Mouse (Mus musculus): ENCODE results near the gene Gm4922. TPM values are rescaled to one million over a fixed set of nuclear protein-coding genes. Genes with fewer than 3 reads are reported as not detected.
A peak's percentile ranks its signal among the peaks of the same experiment; 100 is the strongest.

The Gm4922 gene
- total RNA-seq (2021), result not detected

GRCm38 (mm10) chr10:18786693-18787092 is at the start of gene Gm4922:
Gene Gm4922, minus strand, starts transcription at chr10:18786793.
- DNase-seq, result no peak

GRCm38 (mm10) chr10:18835684-18836479 is 49.3 kb upstream of the Gm4922 start:
- peak; percentile 46 for DNase-seq

GRCm38 (mm10) chr10:18834389-18834788 is 47.8 kb upstream of the Gm4922 start:
- no peak for DNase-seq

GRCm38 (mm10) chr10:18831823-18832222 is 45.2 kb upstream of the Gm4922 start:
- DNase-seq, result no peak

GRCm38 (mm10) chr10:18830359-18830758 is 43.8 kb upstream of the Gm4922 start:
- DNase-seq, result no peak

- no peak for DNase-seq
Measured at GRCm38 (mm10) chr10:18827936-18828335, 41.3 kb upstream of the Gm4922 start.

GRCm38 (mm10) chr10:18826107-18826506 is 39.5 kb upstream of the Gm4922 start:
- DNase-seq, result no peak

- DNase-seq, result no peak
Measured at GRCm38 (mm10) chr10:18825143-18825542, 38.5 kb upstream of the Gm4922 start.

GRCm38 (mm10) chr10:18816560-18816959 is 30.0 kb upstream of the Gm4922 start:
- peak; percentile 75 for DNase-seq

GRCm38 (mm10) chr10:18811751-18812150 is 25.2 kb upstream of the Gm4922 start:
- DNase-seq, result no peak

GRCm38 (mm10) chr10:18790063-18790462 is 3.5 kb upstream of the Gm4922 start:
- DNase-seq, result no peak

GRCm38 (mm10) chr10:18788601-18789000 is 2.0 kb upstream of the Gm4922 start:
- no peak for DNase-seq

GRCm38 (mm10) chr10:18777546-18777945 is 9.0 kb downstream of the Gm4922 start:
- no peak for DNase-seq

GRCm38 (mm10) chr10:18772537-18773179 is 13.9 kb downstream of the Gm4922 start:
- peak; percentile 32 for DNase-seq

GRCm38 (mm10) chr10:18769909-18770308 is 16.7 kb downstream of the Gm4922 start:
- DNase-seq, result no peak

GRCm38 (mm10) chr10:18760241-18760640 is 26.4 kb downstream of the Gm4922 start:
- DNase-seq, result peak; percentile 77

- DNase-seq, result no peak
Measured at GRCm38 (mm10) chr10:18750057-18750456, 36.5 kb downstream of the Gm4922 start.

GRCm38 (mm10) chr10:18743286-18744142 is 43.1 kb downstream of the Gm4922 start, which contains the start of gene Arfgef3:
Gene Arfgef3, minus strand, starts transcription at chr10:18743949.
- DNase-seq, result peak; percentile 68

- no peak for DNase-seq
Measured at GRCm38 (mm10) chr10:18742086-18742485, 44.5 kb downstream of the Gm4922 start.

- no peak for DNase-seq
Measured at GRCm38 (mm10) chr10:18741024-18741423, 45.6 kb downstream of the Gm4922 start.

All from heart, postnatal 4 days (tissue).